Mouse (Mus musculus): ENCODE measurements at regions not wholly inside any gene's neighbourhood (a gene's known extent, or its start where the extent isn't known, plus 50 kb on each side); places are given as distances from the start of the nearest gene placed in this dataset.

DNA sequence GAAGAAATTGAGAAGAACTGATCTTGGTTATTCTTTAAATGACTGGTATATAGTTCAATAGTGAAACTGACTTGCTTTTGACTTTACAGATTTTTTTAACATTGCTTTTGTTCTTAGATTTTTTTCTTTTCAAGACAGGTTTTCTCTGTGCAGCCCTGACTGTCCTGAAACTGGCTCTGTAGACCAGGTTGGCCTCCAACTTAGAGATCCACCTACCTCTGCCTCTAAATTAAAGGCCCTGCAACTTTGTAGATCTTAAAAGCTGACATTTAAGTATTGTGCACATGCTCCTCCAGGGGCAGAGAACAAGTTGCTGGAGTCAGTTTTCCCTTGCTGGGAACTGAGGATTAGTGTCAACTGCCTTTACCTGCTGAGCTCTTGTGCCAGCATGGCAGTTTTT lies 132.6 kb upstream of the Impad1 start:
- DNase-seq (ENCODE audit: extremely low spot score in 1 of 2, low spot score in 1 of 2) = no peak

DNA sequence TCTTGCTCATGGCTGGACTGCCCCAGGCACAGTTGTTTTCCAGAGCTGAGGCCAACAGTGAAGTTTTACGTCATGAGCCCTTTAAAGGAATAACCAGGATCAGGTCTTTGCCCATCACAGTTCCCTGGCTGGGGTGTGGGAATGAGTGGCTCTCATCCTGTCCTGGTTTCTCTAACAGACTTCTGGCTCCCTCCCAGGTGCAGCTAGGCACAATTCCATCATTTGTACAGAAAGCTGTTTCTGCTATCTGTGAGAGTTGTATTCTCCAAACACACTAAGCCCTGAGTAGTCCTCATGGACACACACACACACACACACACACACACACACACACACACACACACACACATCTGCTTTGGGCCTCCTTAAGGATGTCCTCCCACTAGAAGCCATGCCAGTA lies 127.1 kb upstream of the Impad1 start:
- peak in 1 of 2 experiments; percentile 5 for DNase-seq (ENCODE audit: extremely low spot score in 1 of 2, low spot score in 1 of 2)

DNA sequence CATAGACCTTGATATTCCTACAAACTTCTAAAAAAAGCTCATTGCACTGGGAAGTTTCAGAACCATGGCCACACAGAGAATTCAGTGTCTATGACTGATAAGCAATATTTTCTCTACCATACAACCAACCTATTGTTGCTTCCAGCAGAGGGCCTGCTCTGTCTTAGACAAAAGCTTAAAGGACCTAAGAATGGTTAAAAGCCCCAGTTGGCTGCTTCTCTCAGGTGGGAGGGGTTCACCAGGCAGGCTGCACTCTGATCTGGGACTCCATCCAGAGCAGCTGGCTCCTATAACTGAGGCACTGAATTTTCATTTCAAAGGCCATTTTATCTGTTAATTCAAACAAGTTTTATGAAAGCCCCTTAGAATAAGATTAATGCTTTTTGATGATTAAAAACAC lies 82.1 kb upstream of the Impad1 start:
- DNase-seq (ENCODE audit: extremely low spot score in 1 of 2, low spot score in 1 of 2) = peak in 1 of 2 experiments; percentile 27

DNA sequence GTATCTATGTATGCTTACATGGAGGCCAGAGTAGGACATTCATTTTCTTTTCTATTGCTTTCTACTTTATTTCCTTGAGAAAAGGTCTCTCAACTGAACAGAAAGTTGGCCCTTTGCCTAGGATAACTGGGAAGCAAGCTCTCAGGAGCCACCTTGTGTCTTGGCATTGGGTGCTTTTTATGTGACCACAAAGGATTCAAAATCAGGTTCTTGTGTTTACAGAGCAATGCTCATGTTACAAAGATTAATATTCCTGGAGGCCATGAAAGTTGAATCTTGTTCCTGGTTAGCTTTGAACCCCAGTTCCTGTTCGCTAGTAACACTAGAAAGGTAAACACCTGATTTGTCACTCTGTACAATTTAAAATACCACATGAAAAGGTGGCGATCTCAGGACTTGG lies 65.2 kb upstream of the Impad1 start:
- DNase-seq (ENCODE audit: extremely low spot score in 1 of 2, low spot score in 1 of 2) = no peak
